Mouse (Mus musculus): ENCODE results near the gene Ppp1r8.

DNA sequence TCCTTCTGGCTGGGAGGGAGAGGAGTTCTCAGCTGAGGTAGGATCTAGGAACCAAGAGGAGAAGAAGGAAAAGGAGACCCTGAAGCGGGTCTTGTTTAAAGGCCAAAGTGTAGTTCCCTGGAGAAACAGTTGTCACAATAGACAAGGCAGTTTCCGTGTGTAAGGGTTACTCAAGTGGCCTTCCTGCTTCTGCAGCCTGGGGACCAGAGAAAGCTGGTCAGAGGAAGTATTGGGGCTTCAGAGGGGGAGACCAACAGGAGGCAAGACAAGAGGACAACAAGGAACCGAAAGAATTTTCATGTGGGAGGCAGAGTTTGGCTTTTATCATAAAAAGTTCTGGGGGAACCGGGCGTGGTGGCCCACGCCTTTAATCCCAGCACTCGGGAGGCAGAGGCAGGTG, 26.6 kb downstream of the Ppp1r8 start:
- TF ChIP-seq CTCF (IDR thresholded peaks at IDR 0.05; ENCODE audit: low read depth, low read length), result no peak
- TF ChIP-seq POLR2A (IDR thresholded peaks at IDR 0.05; ENCODE audit: extremely low read depth, insufficient read depth, low read length), result no peak
